Mouse (Mus musculus): ENCODE measurements at regions not wholly inside any gene's neighbourhood (a gene's known extent, or its start where the extent isn't known, plus 50 kb on each side); places are given as distances from the start of the nearest gene placed in this dataset.

- no peak for DNase-seq (ENCODE audit: low spot score)
Measured at GRCm38 (mm10) chr2:75405524-75406214, 253.4 kb upstream of the Hnrnpa3 start.

DNA sequence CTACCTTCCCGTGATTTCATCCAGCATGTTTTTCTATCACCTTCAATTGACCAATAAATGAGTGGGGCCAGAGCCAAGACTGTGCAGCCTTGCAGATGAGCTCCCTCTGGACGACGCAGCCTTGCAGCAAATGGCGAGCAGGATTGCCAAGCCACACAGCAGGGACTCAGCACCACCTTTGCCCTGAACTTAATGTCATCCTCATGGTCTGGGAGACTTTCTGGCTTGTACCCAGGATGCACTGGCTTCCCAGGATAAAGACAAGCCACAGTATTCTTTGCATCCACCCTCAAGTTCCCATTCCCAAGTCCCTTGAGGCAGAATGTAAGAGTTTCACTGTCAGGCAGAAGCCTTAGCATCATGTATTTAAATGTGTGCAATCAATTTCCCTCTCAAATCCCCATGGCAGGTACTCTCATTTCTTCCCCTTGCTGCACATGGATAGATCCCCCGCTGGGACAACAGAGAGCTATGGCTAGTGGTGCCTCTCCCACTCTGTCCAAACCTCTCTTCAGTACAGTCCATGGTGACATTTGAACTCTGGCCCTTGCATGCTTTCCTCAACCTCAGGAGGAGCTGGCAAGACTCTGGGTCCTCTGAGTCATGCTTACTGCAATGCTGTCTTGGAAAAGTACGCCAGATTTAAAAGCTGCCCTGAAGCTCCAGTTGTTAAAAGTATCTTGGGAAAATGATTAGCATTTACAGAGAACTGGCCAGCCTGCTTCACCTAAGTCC, 252.2 kb upstream of the Hnrnpa3 start:
- peak; percentile 40 for DNase-seq (ENCODE audit: low spot score)

DNA sequence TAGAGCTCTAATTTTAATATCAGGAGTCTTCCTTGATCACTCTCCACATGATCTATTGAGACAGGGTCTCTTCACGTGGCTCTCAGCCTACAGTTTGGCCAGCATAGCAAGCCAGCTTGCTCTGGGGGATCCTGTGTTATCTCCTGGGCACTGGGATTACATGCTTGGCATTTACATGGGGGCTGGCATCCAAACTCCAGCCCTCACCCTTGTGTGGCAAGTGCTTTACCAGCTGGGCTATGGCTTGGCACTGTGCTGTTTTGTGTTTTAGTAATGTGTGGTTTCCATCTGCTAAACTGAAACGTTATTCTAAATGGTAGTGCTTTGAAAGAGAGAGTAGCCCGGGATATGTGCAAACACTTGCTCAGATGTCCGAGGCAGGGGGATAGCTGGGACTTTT, 251.5 kb upstream of the Hnrnpa3 start:
- no peak for DNase-seq (ENCODE audit: low spot score)

- no peak for DNase-seq (ENCODE audit: low spot score)
Measured at GRCm38 (mm10) chr2:75408016-75408415, 251.0 kb upstream of the Hnrnpa3 start.

GRCm38 (mm10) chr2:75409806-75410205, 249.3 kb upstream of the Hnrnpa3 start:
- no peak for DNase-seq (ENCODE audit: low spot score)

GRCm38 (mm10) chr2:75412735-75413134, 246.3 kb upstream of the Hnrnpa3 start:
- DNase-seq (ENCODE audit: low spot score), result no peak

DNA sequence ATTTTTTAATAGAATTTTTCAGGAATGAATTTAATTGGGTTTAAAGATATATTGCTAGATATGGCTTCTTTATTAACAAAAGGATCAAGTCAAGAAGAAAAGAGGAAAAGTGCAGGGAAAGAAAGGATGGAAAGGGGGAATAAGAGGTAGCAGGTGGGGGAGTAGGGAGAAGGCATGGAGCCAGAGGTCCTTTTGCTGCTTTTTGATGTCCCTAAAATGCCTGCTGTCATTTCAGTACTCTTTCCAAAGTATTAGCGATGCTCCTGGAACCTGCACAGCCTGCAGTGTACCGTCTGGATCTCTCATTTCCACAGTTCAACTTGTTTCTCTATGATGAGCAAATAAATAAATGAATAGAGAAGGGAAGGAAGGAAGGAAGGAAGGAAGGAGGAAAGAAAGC, 240.4 kb upstream of the Hnrnpa3 start:
- DNase-seq (ENCODE audit: low spot score), result no peak

DNA sequence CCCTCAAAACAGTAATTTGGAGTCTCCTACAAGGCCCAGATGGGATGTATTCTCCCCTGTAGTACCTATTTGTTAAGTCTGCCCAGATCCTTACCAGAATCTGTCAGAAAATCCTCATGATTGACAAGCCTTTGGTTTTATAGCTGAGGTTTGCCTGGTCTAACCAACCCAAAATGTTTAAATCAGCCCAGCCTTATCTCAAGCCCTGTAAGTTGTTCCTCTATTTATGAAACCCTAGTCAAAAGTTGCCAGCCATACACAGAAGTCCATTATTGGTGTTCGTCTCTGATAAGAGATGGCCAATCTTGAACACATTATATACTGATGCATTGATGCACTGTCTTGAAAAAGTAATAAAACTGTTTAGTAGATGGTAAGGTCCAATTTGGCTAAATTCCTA, 239.9 kb upstream of the Hnrnpa3 start:
- no peak for DNase-seq (ENCODE audit: low spot score)

DNA sequence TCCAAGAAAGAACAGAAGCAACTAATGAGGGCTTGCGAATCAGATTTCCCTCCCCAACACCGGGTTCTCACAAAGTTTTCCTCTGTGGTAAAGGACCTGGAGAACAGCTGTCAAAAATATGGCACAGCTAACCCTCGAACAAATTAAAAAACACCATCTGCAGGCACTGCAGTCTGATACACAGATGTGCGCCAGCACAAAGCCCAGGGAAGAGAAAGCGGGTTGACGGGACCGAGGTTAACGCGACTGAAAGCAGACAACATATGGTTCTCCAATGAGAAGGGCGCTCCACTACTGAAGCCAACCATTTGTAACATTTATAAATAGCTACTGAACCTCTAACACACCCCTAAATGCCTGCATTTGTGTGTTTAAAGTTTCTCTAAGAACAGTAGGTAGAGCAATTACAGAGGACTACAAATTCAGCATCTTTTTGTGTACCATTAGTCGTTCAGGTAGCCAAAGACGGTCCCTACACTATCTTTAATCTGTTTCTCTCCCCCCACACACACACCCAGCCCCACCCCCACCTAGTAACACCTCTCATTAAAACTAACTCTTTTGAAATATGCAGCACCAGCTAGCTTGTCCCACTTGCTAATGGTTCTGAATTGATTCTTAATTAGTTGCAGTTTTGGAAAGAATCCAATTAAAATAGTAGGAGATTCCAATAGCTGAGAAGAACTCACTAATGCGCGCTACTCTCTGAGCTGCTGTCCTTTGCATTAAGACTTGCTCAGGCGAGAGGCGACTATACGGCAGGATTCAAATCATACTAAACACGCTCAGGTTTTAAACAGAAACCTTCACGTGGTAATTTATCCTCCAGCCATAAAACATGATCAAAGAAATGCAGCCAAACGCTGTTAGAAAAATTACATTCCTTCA, 236.0 kb upstream of the Hnrnpa3 start:
- no peak for DNase-seq (ENCODE audit: low spot score)

DNA sequence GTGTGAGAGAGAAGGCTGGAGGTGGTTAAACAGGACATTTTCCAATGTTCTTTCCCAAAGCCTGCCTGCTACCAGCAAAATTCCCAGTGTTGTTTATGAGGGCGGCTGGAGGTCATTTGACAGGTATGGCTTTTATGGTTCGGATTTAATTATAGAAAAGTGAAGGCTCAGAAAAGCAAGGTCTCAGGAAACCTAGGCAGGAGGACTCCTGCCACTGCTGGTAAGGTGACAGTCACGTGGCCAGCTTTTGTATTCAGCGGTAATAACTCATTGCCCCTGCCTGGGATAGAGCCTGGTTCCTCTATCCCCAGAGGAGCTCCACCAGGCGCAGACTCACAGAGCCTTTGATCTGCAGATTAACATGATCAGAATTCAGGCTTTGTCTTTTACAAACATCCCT, 235.2 kb upstream of the Hnrnpa3 start:
- DNase-seq (ENCODE audit: low spot score), result no peak

DNA sequence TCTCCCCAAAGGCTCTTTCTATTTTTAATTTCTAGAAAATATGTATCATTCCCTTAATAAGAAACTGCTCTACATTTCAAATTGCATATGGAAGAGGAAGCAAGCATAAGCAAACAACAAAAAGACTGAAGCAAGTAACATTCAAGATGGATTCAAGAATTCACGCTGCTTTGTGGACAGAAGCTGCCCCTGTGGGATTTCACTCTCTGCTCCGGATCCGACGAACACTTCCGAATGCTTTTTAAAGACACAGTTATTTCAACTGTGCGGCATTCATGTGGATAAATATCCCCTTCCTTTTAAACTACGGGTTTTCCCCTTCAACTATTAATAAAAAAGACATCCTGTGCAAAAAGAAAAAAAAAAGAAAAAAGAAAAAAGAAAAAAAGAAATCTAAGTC, 234.7 kb upstream of the Hnrnpa3 start:
- DNase-seq (ENCODE audit: low spot score), result no peak

DNA sequence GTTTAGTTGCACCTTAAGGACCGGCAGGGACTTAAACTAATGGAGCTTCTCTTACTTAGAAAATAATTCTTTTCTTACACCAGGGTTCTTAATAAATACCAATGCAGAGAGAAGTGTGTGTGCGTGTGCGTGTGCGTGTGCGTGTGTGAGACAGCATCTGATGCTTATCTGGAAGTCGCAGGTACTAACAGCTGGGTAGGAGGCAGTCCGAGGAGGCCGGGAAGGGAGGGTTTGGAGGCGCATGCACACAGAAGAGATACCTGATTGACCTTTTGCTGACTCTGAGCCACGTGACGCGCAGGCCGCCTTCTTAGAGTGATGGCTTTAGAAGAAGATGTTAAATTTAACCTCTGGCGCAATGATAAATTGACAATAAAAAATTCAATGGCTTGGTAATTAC, 234.2 kb upstream of the Hnrnpa3 start:
- DNase-seq (ENCODE audit: low spot score), result no peak

DNA sequence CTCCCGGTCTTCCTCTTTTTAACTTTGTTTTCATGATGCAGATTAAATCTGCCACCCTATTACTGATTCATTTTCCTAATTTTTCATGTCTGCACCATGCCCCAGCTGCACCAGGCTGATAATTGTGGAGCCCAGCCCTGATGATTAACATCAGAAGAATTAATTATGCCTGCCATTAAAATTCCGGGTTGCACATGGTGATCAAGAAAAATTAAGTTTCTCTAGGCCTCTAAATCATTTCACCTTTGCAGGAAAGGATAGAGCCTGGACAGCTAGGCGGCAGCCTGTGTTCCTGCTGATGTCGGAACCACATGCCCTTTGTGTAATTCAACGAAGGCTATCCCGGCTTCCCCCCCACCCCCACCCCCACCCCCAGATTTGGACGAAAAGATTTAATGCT, 233.7 kb upstream of the Hnrnpa3 start:
- no peak for DNase-seq (ENCODE audit: low spot score)

GRCm38 (mm10) chr2:75425791-75426190, 233.3 kb upstream of the Hnrnpa3 start:
- DNase-seq (ENCODE audit: low spot score), result no peak

GRCm38 (mm10) chr2:75427936-75428458, 231.1 kb upstream of the Hnrnpa3 start:
- DNase-seq (ENCODE audit: low spot score), result no peak

GRCm38 (mm10) chr2:75430161-75430940, 228.7 kb upstream of the Hnrnpa3 start:
- DNase-seq (ENCODE audit: low spot score), result no peak

DNA sequence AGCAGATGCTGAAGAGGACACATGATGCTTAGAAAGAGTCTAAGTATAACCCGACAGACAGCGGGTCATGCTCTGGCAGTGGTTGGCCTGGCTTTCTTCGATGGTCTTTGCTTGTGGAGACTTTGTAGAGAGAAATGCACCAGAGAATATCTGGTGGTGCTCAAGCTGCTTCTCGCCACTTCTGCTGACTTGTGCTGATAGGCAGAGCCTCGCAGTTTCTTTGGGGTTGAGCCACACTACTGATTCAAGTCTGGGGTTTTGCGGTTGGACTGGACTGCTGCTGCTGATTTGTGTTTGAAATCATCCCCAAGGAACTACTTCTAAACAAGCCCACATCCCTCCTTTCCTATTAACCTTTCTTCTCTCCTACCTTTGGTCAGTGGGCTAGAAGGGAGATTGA, 227.1 kb upstream of the Hnrnpa3 start:
- no peak for DNase-seq (ENCODE audit: low spot score)

DNA sequence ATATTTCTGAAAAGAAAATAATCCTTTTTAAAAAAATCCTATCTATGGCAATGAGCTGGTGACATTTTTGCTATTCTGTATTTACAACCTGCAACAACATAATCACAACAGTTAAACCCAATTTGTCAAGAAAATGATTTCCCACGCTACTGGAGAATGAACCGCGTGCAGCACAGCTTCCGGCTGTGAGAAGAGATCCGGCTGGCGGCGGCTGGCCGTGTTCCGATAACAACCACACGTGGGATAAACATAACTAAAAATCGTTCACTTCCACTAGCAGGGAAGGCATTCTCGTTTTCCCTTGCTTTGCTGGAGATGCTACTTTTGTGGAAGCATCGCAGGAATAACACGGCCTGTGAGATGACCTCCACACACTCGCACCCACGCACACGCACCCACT, 224.5 kb upstream of the Hnrnpa3 start:
- no peak for DNase-seq (ENCODE audit: low spot score)

- no peak for DNase-seq (ENCODE audit: low spot score)
Measured at GRCm38 (mm10) chr2:75439522-75440230, 219.4 kb upstream of the Hnrnpa3 start.

DNA sequence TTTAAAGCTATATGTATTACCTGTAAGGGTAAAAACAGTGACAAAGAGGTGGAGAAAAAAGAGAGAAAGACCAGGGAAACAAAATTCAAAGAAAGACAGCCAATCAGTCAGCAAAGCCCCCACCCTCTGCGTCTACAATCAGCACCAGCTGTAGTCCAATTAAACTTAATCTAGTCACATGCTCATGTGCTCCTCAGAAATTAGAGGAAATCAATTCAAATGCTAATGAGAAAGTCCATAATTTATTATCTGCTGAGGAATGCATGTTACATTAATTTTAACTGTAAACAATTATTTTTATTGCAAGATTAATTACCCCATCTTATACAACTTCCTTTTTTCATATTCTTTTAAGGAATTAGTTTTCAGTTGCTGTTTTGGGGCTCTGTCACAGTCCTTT, 216.4 kb upstream of the Hnrnpa3 start:
- DNase-seq (ENCODE audit: low spot score), result no peak

DNA sequence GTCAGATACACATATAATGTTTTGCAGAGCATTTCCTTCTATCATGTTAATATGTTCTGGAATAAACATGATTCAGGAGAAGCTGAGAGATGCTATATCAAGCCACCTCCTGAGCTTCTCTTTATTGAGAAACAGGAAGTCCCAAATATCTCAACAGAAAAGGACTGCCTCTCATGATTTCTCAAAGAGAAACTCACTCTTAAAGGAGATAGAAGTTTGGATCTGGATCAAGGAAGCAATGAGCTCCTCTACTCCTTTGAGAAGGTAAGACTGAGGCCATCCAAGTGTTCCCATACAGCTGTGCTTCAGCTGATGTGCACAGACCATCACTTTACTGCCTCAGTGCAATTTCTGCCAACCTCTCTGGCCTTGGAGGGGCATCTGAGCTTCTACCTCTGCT, 213.9 kb upstream of the Hnrnpa3 start:
- DNase-seq (ENCODE audit: low spot score), result no peak

Measured in gastrocnemius, adult 18-20 months (tissue).